Mouse (Mus musculus) adrenal gland, adult 18-20 months (tissue): Measurements from ENCODE around the gene Slc25a39. TPM values are rescaled to one million over a fixed set of nuclear protein-coding genes. Genes with fewer than 3 reads are reported as not detected.
"Not testable (repeated sequence)": the region's sequence is repeated elsewhere in the genome, so short reads cannot be mapped to it uniquely, and the experiment has no call there.

Experiments used
- DNase-seq, 2 experiments: peaks; one replicate each; pipeline ENCODE4 v3.0.0; 2021 to 2022; ENCODE audit warnings: low spot score in 2 of 2
- total RNA-seq, 2 experiments: library from RNA; stranded (reverse); gene quantifications; 1 replicate in 1 of 2; 2 replicates in 1 of 2; pipeline ENCODE4 v1.2.3; 2021

The Slc25a39 gene
- total RNA-seq, 2 experiments from 2014 or later, result 461 to 466 TPM

GRCm38 (mm10) chr11:102415034-102415802 is 7.5 kb upstream of the Slc25a39 start:
- DNase-seq, result no peak

GRCm38 (mm10) chr11:102413059-102413458 is 5.3 kb upstream of the Slc25a39 start:
- DNase-seq, result no peak

GRCm38 (mm10) chr11:102411704-102412103 is 4.0 kb upstream of the Slc25a39 start:
- peak; percentile 90 to 95 for DNase-seq

GRCm38 (mm10) chr11:102411061-102411460 is 3.3 kb upstream of the Slc25a39 start:
- no peak for DNase-seq

- not testable (repeated sequence) for DNase-seq
These were observed 2.6 kb upstream of the Slc25a39 start for GRCm38 (mm10) chr11:102410345-102410744.

- DNase-seq, result no peak
These were observed 2.1 kb upstream of the Slc25a39 start for GRCm38 (mm10) chr11:102409795-102410330.

GRCm38 (mm10) chr11:102408888-102409794 is 1.4 kb upstream of the Slc25a39 start:
- no peak for DNase-seq

- peak; percentile 90 to 92 for DNase-seq
These were observed 664 bp upstream of the Slc25a39 start for GRCm38 (mm10) chr11:102408344-102408876.

- DNase-seq, result peak; percentile 97
These were observed 579 bp downstream of the Slc25a39 start for GRCm38 (mm10) chr11:102406900-102407833.

- no peak for DNase-seq
These were observed 1.3 kb downstream of the Slc25a39 start for GRCm38 (mm10) chr11:102406401-102406800.

- no peak for DNase-seq
These were observed 2.0 kb downstream of the Slc25a39 start for GRCm38 (mm10) chr11:102405544-102406285.

GRCm38 (mm10) chr11:102404161-102405010 is 3.4 kb downstream of the Slc25a39 start:
- DNase-seq, result no peak

GRCm38 (mm10) chr11:102403657-102404056 is 4.1 kb downstream of the Slc25a39 start:
- DNase-seq, result no peak

GRCm38 (mm10) chr11:102401898-102402500 is 5.7 kb downstream of the Slc25a39 start:
- no peak for DNase-seq

GRCm38 (mm10) chr11:102400513-102401084 is 7.1 kb downstream of the Slc25a39 start:
- DNase-seq, result no peak

GRCm38 (mm10) chr11:102399610-102400072 is 8.1 kb downstream of the Slc25a39 start:
- no peak for DNase-seq

- no peak for DNase-seq
These were observed 8.6 kb downstream of the Slc25a39 start for GRCm38 (mm10) chr11:102399107-102399506.
